Mouse (Mus musculus) megakaryocyte progenitor cell, adult 5-6 weeks (primary cell): Measurements from ENCODE around the gene Inpp5a. TPM values are rescaled to one million over a fixed set of nuclear protein-coding genes. Genes with fewer than 3 reads are reported as not detected.

Experiments
- total RNA-seq, 2 experiments: library from RNA; stranded (forward) in 1 of 2; stranded (reverse) in 1 of 2; fragments of 157-497, 149-512 nt in 1 of 2; fragments of 200-1000 nt in 1 of 2; gene quantifications; 2 replicates each; pipeline versions ENCODE4 v1.2.3 to v1.2.4; 2015 to 2017

Inpp5a gene
- total RNA-seq, 2 experiments from 2014 or later: 9.9 to 11.2 TPM

Other genes starting within 250 kb of the Inpp5a start
- 1.2 and 2.0 TPM in 2 replicates for gene Lrrc27, start 176.1 kb upstream of the Inpp5a start, total RNA-seq (2015)
- gene Lrrc27, start 176.1 kb upstream of the Inpp5a start, total RNA-seq (2017): 1.4 and 2.1 TPM in 2 replicates
- gene Stk32c, start 175.8 kb upstream of the Inpp5a start, total RNA-seq (2015): not detected in 2 replicates
- not detected in 2 replicates for gene Stk32c, start 175.8 kb upstream of the Inpp5a start, total RNA-seq (2017)
- gene Pwwp2b, start 140.6 kb upstream of the Inpp5a start, total RNA-seq (2015): 3.7 and 4.6 TPM in 2 replicates
- 2.5 and 4.7 TPM in 2 replicates for gene Pwwp2b, start 140.6 kb upstream of the Inpp5a start, total RNA-seq (2017)
- not detected in 2 replicates for gene Nkx6-2, start 193.7 kb downstream of the Inpp5a start, total RNA-seq (2015)
- gene Nkx6-2, start 193.7 kb downstream of the Inpp5a start, total RNA-seq (2017): not detected in 2 replicates